Mouse (Mus musculus) Patski (cell line): ENCODE results near the gene Mon1a. TPM values are rescaled to one million over a fixed set of nuclear protein-coding genes. Genes with fewer than 3 reads are reported as not detected.

Experiments
- ATAC-seq: fragments of 100-300 bp; one replicate; pipeline ENCODE4 v1.8.0; 2021
- CTCF ChIA-PET: fragments of 350-600 bp; sonication (Branson Sonifier 250); formaldehyde crosslinking; loops from one replicate; lab custom pipeline; 2022; ENCODE audit warnings: inconsistent platforms; lab: Charles Lee
- POLR2A ChIA-PET: fragments of 350-600 bp; sonication (Branson Sonifier 250); formaldehyde crosslinking; loops from one replicate; lab custom pipeline; 2022; ENCODE audit warnings: antibody characterized with exemption, inconsistent platforms; lab: Charles Lee
- DNase-seq: peaks from one replicate; pipeline ENCODE4 v3.0.0-alpha.2; 2011; ENCODE audit warnings: low read depth, low spot score
- H3K27me3 ChIP-seq: fragments of 371-371 bp; one replicate; pipeline ENCODE4 v1.5.1; 2021
- CTCF ChIP-seq: fragments of 100-300 bp; IDR thresholded peaks from one replicate; pipeline ENCODE4 v1.5.1; 2021
- in situ Hi-C: fragments of 300-500 bp; cut with MboI; formaldehyde crosslinking; loops from 3 replicates; pipeline ENCODE4 v1.11.1; 2018; ENCODE audit warnings: low pct_unique_long_range_greater_than_20kb, mixed read lengths
- polyA plus RNA-seq: library from polyadenylated mRNA; unstranded; gene quantifications from one replicate; pipeline ENCODE4 v1.2.3, GENCODE M21; 2021

The Mon1a gene
- polyA plus RNA-seq, 1 experiment from 2014 or later = 13.4 TPM

DNA sequence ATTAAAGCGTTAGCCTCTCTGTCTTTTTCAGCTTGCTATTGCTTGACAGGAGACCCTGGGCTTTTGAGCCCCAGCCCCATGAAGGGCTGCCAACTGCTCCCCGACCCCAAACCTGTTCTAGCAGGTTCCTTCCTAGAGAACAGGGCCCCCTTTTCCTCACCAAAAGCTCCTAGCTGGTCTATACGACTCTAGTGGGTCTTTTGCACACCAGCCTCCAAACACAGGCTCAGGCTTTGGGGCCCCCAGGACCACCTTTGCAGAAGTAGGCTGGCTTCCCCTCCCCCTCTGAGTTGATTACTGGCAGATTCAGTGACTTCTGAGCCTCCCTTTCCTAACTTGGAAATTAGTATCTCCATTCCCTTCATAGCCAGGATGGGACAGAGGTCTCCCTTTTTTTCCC is 48.9 kb downstream of the Mon1a start:
- in situ Hi-C loops = no loop called here
- ATAC-seq = no peak
- ChIA-PET POLR2A (no interaction called here), CTCF (no interaction called here)
- peaks cover 38% of the 10 kb centered on the region for H3K27me3 ChIP-seq
- no peak for DNase-seq
- TF ChIP-seq CTCF = no peak

DNA sequence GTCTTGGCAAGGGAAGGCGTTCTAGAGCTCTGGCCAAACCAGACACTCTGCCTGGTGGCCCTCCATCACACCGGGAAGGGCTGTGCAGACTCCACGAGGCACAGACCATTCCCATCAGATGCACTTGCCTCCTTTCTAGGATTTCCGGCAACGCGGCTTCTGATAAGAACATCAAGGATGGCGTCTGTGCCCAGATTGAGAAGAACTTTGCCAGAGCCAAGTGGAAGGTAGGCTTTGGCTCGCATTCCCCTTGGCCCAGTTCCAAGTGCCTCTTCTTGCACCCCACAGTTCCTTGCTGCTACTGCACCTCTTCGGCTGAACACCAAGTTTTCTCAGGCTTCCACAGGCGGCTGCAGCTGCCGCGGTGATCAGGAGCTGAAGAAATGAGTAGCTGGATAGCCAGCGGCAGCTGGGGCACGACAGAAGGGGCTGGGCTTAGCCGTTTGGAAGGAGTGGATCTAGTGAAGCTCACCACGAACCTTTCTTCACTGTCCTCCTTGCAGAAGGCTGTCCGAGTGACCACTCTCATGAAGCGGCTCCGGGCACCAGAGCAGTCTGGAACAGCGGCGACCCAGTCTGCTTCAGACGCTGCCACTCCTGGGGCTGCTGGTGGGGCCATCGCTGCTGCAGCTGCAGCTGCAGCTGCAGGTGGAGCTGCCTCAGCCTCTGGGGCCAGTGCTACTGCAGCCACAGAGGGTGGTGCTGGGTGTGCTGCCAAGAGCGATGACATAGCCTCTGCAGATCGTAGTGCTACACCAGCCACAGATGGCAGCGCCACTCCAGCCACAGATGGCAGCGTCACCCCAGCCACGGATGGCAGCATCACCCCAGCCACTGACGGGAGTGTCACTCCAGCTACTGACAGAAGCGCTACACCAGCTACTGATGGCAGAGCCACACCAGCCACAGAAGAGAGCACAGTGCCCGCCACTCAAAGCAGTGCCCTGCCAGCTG is 59.6 kb downstream of the Mon1a start:
- DNase-seq (no peak), ATAC-seq (no peak)
- H3K27me3 ChIP-seq = peaks cover 23% of the 10 kb centered on the region
- in situ Hi-C loops = no loop called here
- POLR2A ChIA-PET = no interaction called here
- no peak for TF ChIP-seq CTCF
- CTCF ChIA-PET = interaction anchor here (1.4 kb wide), 1 partner anchor 43 kb away, joined by 4 read pairs; no protein-coding TSS in a partner anchor

DNA sequence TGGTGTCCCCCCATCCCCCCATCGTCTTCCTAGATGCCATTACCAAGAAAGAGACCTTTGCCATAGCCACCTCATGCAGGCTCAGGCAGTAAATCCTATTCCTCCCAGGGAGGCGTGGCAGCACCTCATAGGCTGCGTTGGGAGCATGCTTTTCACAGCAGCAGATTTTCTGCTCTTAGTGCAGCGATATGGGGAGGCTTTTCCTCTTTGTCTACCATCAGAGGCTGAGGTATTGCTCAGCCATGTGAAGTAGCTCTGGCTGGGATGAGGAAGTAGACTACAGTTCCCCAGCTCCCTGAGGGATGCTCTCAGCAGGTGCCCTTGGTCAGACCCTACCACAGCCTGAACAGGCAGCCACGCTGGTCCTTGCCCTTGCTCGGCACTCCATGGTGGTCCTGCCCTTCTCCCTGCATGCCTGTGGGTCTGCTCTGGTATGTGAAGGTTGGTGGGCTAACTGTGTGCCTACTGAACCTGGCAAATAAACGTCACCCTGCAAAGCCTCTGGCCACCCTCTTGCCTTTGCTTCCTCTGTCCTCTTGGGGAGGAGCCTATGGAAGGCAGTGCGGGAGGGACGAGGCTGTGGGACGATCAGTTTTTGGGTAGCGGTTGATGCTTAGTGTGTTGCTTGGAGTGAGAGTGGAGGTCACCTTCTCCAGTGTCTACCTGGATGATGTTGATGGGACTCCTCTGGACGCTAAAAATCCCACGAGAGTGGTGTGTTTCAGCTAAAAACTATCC is 61.4 kb downstream of the Mon1a start:
- peaks cover 18% of the 10 kb centered on the region for H3K27me3 ChIP-seq
- DNase-seq (no peak), ATAC-seq (no peak)
- POLR2A ChIA-PET = no interaction called here
- in situ Hi-C loops = no loop called here
- CTCF ChIA-PET = no interaction called here
- no peak for TF ChIP-seq CTCF

GRCm38 (mm10) chr9:107949922-107950235 is 61.9 kb downstream of the Mon1a start, which contains the start of gene Traip:
Traip (plus strand) TSS chr9:107950136.
- POLR2A ChIA-PET = no interaction called here
- CTCF ChIA-PET = no interaction called here
- in situ Hi-C loops = no loop called here
- peaks cover 18% of the 10 kb centered on the region for H3K27me3 ChIP-seq
- DNase-seq = no peak
- no peak for ATAC-seq
- TF ChIP-seq CTCF = no peak

DNA sequence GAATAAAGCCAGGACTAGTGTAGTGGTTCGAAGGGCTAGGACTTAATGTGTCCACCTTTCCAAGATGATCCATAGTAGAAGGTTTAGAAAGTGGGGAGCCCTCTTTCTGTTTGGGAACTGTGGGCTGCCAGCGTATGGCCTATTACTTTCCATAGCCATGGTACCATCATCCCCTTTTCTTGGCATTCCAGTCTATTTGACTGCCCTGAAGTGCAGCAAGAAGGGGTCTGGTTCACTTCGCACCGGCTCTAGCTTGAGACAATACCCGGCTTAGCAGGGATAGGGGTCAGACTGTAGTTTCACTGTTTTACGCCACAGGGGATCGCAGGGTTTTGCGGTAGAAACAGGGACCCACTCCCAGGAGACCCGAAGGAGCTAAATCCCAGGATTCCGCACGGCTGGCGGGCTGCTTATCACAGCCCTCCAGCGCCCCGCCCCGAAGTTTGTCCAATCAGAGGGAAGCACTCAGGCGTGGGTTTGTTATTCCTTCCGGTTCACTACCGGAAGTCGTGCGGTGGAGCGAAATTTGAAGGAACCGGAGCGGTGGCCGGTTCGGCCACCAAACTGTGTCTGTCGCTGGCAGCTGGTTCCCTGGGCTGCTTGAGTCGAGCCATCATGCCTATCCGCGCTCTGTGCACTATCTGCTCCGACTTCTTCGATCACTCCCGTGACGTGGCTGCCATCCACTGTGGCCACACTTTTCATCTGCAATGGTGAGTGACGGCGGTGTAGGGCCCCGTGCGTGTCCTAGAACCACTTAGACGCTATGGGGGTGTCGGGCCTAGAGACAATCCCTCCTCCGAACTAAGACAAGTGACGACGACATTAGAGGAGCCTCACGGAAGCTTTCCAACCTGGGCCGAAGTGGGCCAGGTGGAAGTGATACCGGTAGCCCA is 62.8 kb downstream of the Mon1a start:
- in situ Hi-C loops = no loop called here
- CTCF ChIA-PET = interaction anchor here (2.0 to 3.8 kb wide), 2 partner anchors 11 to 46 kb away, joined by 8 to 17 read pairs; no protein-coding TSS in a partner anchor
- ATAC-seq = no peak

More for the DNA sequence above, 62.8 kb downstream of the Mon1a start:
- POLR2A ChIA-PET = no interaction called here
- peak; percentile 13 for DNase-seq
- H3K27me3 ChIP-seq = peaks cover 17% of the 10 kb centered on the region
- no peak for TF ChIP-seq CTCF

Other genes with a start within 250 kb of the Mon1a start
- 0.13 TPM for gene Slc38a3, start 218.6 kb upstream of the Mon1a start, polyA plus RNA-seq
- 2.2 TPM for gene Gnat1, start 208.4 kb upstream of the Mon1a start, polyA plus RNA-seq
- gene Sema3f, start 177.7 kb upstream of the Mon1a start, polyA plus RNA-seq = 272 TPM
- 113 TPM for gene Rbm5, start 117.2 kb upstream of the Mon1a start, polyA plus RNA-seq
- 54.2 TPM for gene Rbm6, start 14.9 kb upstream of the Mon1a start, polyA plus RNA-seq
- 0.12 TPM for gene Mst1r, start 18.7 kb downstream of the Mon1a start, polyA plus RNA-seq
- gene Actl11, start 40.3 kb downstream of the Mon1a start, polyA plus RNA-seq = not detected
- 0.05 TPM for gene Camkv, start 47.5 kb downstream of the Mon1a start, polyA plus RNA-seq
- 7.3 TPM for gene Traip, start 62.0 kb downstream of the Mon1a start, polyA plus RNA-seq
- gene Uba7, start 87.4 kb downstream of the Mon1a start, polyA plus RNA-seq = 18.8 TPM
- gene Gm20661, start 94.9 kb downstream of the Mon1a start, polyA plus RNA-seq = not detected
- 0.24 TPM for gene Inka1, start 97.7 kb downstream of the Mon1a start, polyA plus RNA-seq
- gene Cdhr4, start 104.3 kb downstream of the Mon1a start, polyA plus RNA-seq = not detected
- gene Gm20662, start 108.2 kb downstream of the Mon1a start, polyA plus RNA-seq = not detected
- gene Ip6k1, start 114.3 kb downstream of the Mon1a start, polyA plus RNA-seq = 83.8 TPM
- gene Gmppb, start 161.1 kb downstream of the Mon1a start, polyA plus RNA-seq = 19.3 TPM
- 2.9 TPM for gene Amigo3, start 165.0 kb downstream of the Mon1a start, polyA plus RNA-seq
- 0.14 TPM for gene Mst1, start 192.3 kb downstream of the Mon1a start, polyA plus RNA-seq
- gene Rnf123, start 195.2 kb downstream of the Mon1a start, polyA plus RNA-seq = 52.2 TPM
- gene Apeh, start 206.5 kb downstream of the Mon1a start, polyA plus RNA-seq = 93.3 TPM